Mouse (Mus musculus): ENCODE measurements around the gene Tpm4.

DNA sequence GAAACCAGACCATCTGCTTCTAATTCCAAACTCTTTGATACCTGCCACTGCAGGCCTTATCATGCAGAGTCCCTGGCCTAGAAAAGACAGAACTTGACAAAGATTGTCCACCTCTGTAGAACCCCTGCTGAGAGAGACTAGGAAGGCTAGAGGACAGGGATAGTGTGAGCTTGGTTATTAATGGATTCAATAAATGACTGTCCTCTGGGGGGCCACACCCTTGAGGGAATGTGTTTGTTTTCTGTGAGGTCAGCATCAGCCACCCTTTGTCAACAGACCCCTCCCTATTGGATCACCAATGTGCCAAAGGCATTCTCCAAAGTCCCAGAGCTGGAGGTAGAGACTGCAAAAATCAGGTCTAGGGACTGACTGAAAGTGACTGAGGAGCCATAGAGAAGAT is 57.3 kb downstream of the Tpm4 start:
- TF ChIP-seq CTCF (IDR thresholded peaks at IDR 0.05; ENCODE audit: control insufficient read depth, insufficient read depth, insufficient read length) (no peak), MAX (IDR thresholded peaks at IDR 0.05) (no peak), MYOD1 (IDR thresholded peaks at IDR 0.05; ENCODE audit: control insufficient read depth, insufficient read length, low read depth) (no peak), USF1 (IDR thresholded peaks at IDR 0.05; ENCODE audit: low read depth) (no peak)

All from C2C12 (cell line).